Mouse (Mus musculus) erythroblast, embryonic 14.5 days (primary cell): Measurements from ENCODE around the gene Zscan22. TPM values are rescaled to one million over a fixed set of nuclear protein-coding genes. Genes with fewer than 3 reads are reported as not detected.
"Not testable (repeated sequence)": the region's sequence is repeated elsewhere in the genome, so short reads cannot be mapped to it uniquely, and the experiment has no call there.

Experiments
- H3K27me3 ChIP-seq: 2 replicates; pipeline ENCODE4 v1.6.1; 2012; ENCODE audit warnings: inconsistent platforms; ENCODE audit not compliant: control insufficient read depth
- H3K36me3 ChIP-seq: 2 replicates; pipeline ENCODE4 v1.6.1; 2012; ENCODE audit warnings: mild to moderate bottlenecking, inconsistent platforms; ENCODE audit not compliant: control insufficient read depth
- H3K4me1 ChIP-seq: 2 replicates; pipeline ENCODE4 v1.6.1; 2012; ENCODE audit warnings: inconsistent platforms; ENCODE audit not compliant: control insufficient read depth
- H3K4me3 ChIP-seq: replicated peaks from 2 replicates; pipeline ENCODE3; 2012; ENCODE audit warnings: moderate library complexity, mild to moderate bottlenecking, inconsistent platforms
- H3K9me3 ChIP-seq: 2 replicates; pipeline ENCODE4 v1.6.1; 2012; ENCODE audit warnings: low read length, inconsistent platforms, mixed read lengths; ENCODE audit not compliant: control insufficient read depth
- GATA1 ChIP-seq: IDR thresholded peaks from 2 replicates; pipeline ENCODE4 v1.6.1; 2012; ENCODE audit warnings: low read length, inconsistent platforms, mixed read lengths
- TAL1 ChIP-seq: IDR thresholded peaks from 3 replicates; pipeline ENCODE4 v1.6.1; 2012; ENCODE audit warnings: low read length, inconsistent platforms, mixed read lengths
- polyA plus RNA-seq: library from polyadenylated mRNA; stranded (reverse); fragments of >175 nt; gene quantifications from 2 replicates; pipeline ENCODE4 v1.2.3, GENCODE M21; 2012

Zscan22 gene
- polyA plus RNA-seq, 1 experiment = 0.04 TPM

- H3K4me1 ChIP-seq = peaks cover 42% of the 10 kb centered on the region
- peak overlapping the region; percentile 78 for H3K4me3 ChIP-seq
- TF ChIP-seq GATA1 (no peak), TAL1 (no peak)
Measured at GRCm38 (mm10) chr7:12922729-12923128, 25.1 kb downstream of the Zscan22 start.

GRCm38 (mm10) chr7:12926316-12926715 lies 28.7 kb downstream of the Zscan22 start:
- Histone ChIP-seq H3K36me3 (peaks cover 64% of the 10 kb centered on the region), H3K27me3 (peaks cover 14% of the 10 kb centered on the region), H3K4me3 (no peak overlapping the region), H3K9me3 (no peaks in the 10 kb centered on the region), H3K4me1 (peaks cover 43% of the 10 kb centered on the region)
- TF ChIP-seq GATA1 = no peak
- no peak for TF ChIP-seq TAL1

More at GRCm38 (mm10) chr7:12922729-12923128, 25.1 kb downstream of the Zscan22 start:
- Histone ChIP-seq H3K9me3 (no peaks in the 10 kb centered on the region), H3K36me3 (peaks cover 50% of the 10 kb centered on the region), H3K27me3 (peaks cover 2% of the 10 kb centered on the region)

GRCm38 (mm10) chr7:12927191-12927680 lies 29.6 kb downstream of the Zscan22 start, which contains the start of gene Rnf225:
Gene Rnf225 (plus strand): TSS chr7:12927416.
- peaks cover 64% of the 10 kb centered on the region for H3K36me3 ChIP-seq
- peak within 1 kb of the TSS; percentile 23 for H3K4me3 ChIP-seq
- TF ChIP-seq GATA1 (no peak), TAL1 (no peak)
- peaks cover 40% of the 10 kb centered on the region for H3K4me1 ChIP-seq
- peaks cover 14% of the 10 kb centered on the region for H3K27me3 ChIP-seq
- no peaks in the 10 kb centered on the region for H3K9me3 ChIP-seq

- TF ChIP-seq GATA1 = no peak
- TF ChIP-seq TAL1 = no peak
- Histone ChIP-seq H3K9me3 (no peaks in the 10 kb centered on the region), H3K36me3 (peaks cover 62% of the 10 kb centered on the region), H3K4me1 (peaks cover 33% of the 10 kb centered on the region), H3K4me3 (peak overlapping the region; percentile 23), H3K27me3 (peaks cover 14% of the 10 kb centered on the region)
Measured at GRCm38 (mm10) chr7:12927693-12928589, 30.3 kb downstream of the Zscan22 start.

- no peaks in the 10 kb centered on the region for H3K4me1 ChIP-seq
- no peaks in the 10 kb centered on the region for H3K9me3 ChIP-seq
- H3K4me3 ChIP-seq = no peak overlapping the region
- peaks cover 2% of the 10 kb centered on the region for H3K27me3 ChIP-seq
- peaks cover 5% of the 10 kb centered on the region for H3K36me3 ChIP-seq
- no peak for TF ChIP-seq GATA1
- no peak for TF ChIP-seq TAL1
Measured at GRCm38 (mm10) chr7:12933615-12934140, 36.1 kb downstream of the Zscan22 start.

GRCm38 (mm10) chr7:12934808-12935207 lies 37.2 kb downstream of the Zscan22 start:
- Histone ChIP-seq H3K4me3 (no peak overlapping the region), H3K9me3 (no peaks in the 10 kb centered on the region), H3K4me1 (no peaks in the 10 kb centered on the region), H3K27me3 (no peaks in the 10 kb centered on the region), H3K36me3 (peaks cover 2% of the 10 kb centered on the region; the same call in 1 of the 2 replicates)
- TF ChIP-seq TAL1 = no peak
- TF ChIP-seq GATA1 = no peak

- not testable (repeated sequence) for H3K4me3 ChIP-seq, H3K36me3 ChIP-seq, H3K9me3 ChIP-seq, H3K4me1 ChIP-seq, H3K27me3 ChIP-seq
Measured at GRCm38 (mm10) chr7:12937254-12937803, 39.7 kb downstream of the Zscan22 start.

- Histone ChIP-seq H3K9me3 (no peaks in the 10 kb centered on the region), H3K4me3 (no peak overlapping the region), H3K36me3 (no peaks in the 10 kb centered on the region), H3K27me3 (no peaks in the 10 kb centered on the region), H3K4me1 (no peaks in the 10 kb centered on the region; the same call in 1 of the 2 replicates)
- no peak for TF ChIP-seq TAL1
- TF ChIP-seq GATA1 = no peak
Measured at GRCm38 (mm10) chr7:12940599-12940998, 43.0 kb downstream of the Zscan22 start.

- TF ChIP-seq GATA1 (no peak), TAL1 (no peak)
- H3K4me1 ChIP-seq = no peaks in the 10 kb centered on the region; the same call in none of the 2 replicates
- H3K4me3 ChIP-seq = no peak overlapping the region
- no peaks in the 10 kb centered on the region for H3K9me3 ChIP-seq
- H3K36me3 ChIP-seq = no peaks in the 10 kb centered on the region
- H3K27me3 ChIP-seq = no peaks in the 10 kb centered on the region
Measured at GRCm38 (mm10) chr7:12943488-12943887, 45.9 kb downstream of the Zscan22 start.
